Mouse (Mus musculus): ENCODE results near the gene Luzp2. TPM values are rescaled to one million over a fixed set of nuclear protein-coding genes. Genes with fewer than 3 reads are reported as not detected.

The Luzp2 gene
- 0.01 TPM in 1 of 2 replicates, not detected in the other for polyA plus RNA-seq (2012; rRNA removed)

GRCm38 (mm10) chr7:54835372-54835851 is at the start of gene Luzp2:
TSS of gene Luzp2 (plus strand) at chr7:54835498.

